Mouse (Mus musculus) right cerebral cortex, adult 18-20 months (tissue): ENCODE measurements at regions not wholly inside any gene's neighbourhood (a gene's known extent, or its start where the extent isn't known, plus 50 kb on each side); places are given as distances from the start of the nearest gene placed in this dataset.

ENCODE experiments used
- DNase-seq: peaks from one replicate; pipeline ENCODE4 v3.0.0; 2022; ENCODE audit warnings: mixed read lengths

DNA sequence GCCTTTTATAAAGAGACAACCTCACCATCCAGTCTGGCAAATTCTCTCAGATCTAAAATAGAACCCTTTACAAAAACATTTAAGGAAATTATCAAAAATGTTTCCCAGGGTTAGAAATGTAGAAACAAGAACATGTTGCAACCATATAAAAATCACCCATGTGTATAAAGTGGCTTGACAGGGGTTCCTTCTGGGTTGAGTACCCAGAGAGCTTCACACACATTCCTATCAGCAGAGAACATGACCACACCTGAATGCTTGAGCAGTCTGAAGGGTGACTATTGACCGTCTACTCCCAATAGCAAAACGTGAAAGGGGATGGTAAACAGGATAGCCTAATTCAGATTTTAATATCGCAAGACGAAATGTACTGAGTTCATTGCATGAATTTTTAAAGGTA is 57.8 kb upstream of the Zfand5 start:
- no peak for DNase-seq

DNA sequence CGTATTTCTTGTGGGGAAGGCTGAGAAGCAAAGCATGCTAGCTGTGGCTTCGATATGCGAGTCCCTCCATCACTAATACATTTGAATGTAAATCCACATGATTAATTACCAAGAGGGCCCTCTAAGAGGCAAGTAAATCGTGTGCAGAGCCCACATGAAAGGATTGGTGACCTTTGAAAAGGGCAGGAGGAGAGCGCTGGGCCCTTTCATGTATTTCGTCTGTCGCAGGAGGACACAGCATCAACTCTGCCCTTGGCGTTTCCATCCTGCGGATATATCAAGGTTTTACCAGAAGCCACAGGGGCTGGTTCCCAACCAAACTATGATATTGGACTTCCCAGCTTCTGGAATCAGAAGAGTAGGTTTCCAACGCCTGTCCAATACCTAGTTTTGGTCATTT is 78.6 kb upstream of the Zfand5 start:
- DNase-seq: no peak

DNA sequence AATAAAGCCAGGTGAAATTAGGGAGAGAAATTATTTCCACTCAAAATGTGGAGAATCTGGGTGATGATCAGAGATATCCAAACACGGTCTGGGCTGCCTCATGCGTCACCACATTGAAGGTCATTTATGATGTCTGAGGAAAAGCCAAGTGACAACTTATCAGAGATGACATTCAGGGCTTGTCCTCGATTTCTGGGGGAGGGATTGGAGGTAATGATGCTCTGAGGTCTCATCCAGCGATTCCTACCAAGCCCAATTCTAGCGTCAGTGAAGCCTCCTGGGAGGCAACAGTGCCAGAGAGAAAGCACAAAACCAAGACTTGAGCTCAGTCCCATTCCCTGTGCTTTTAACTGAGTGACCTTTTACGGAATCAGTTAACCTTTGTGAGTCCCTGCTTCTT is 79.5 kb upstream of the Zfand5 start:
- DNase-seq: no peak

DNA sequence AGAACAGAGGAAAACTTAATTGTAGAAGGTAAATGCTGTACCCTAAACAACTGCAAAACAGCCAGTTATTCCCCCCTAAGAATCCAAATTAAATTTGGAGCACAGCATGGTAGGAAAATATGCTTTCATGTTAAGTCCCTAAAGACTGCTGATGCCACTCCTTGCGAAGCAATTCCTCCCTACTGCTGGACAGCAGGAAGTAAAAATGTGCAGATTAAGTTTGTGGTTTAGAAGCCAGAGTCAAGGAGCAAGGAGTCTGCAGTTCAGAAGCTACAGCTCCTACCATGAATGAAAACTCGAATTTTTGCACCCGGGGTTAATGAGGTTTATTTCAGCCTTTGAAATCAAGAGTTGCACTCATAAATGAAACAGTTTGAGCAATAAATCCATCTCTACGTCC is 82.9 kb upstream of the Zfand5 start:
- DNase-seq: no peak

DNA sequence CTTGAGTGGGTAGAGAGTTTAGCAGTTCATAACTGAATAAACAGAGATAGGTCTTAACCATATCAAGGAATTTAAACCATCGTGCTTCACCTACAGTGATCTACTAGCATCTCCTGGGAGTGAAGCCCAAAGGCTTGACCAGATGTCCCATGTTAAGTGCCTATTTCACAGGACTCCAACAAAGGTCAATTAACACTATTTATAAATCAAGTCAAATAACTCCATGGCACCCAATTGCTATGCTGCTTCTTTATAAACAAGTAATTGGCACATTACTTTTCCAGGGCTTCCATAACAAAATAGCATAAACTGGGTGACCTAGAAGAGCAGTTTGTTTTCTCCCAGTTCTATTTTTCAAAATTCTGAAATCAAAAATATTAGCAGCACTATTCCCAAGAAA is 85.4 kb upstream of the Zfand5 start:
- DNase-seq: no peak

DNA sequence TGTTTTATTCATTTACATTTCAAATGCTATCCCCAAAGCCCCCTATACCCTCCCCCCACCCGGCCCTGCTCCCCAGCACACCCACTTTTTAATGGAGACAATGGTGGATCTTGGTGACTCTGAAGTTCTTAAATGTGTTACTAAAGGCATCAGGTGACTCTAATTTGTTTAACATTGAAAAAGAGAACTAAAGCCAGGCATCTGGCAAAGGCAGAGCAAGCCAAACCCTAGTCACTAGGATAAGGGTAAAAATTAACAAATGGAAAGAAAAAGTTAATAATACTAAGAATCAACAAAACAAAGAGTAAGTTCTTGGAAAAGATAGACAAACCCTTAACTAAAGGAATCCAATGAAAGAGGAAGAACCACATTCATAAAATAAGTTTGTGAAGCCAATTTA is 86.1 kb upstream of the Zfand5 start:
- DNase-seq: no peak

DNA sequence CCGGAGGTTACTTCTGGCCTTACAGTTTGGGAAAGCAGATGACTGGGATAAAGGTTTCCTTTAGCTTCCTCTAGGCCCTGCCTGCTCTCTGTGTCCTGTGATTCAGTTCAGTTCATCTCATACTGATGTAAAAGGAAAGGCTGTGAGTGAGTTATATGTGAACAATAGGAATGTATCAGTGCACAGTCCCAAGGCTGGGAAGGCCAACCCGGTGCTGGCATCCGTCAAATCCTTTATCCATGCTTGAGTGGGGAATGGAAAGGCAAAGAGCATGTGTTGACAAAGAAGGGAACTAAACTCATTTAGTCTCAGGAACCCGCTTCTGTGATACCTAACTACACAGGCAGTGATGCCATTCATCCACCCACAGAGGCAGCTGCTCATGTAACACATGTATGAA is 89.0 kb upstream of the Zfand5 start:
- DNase-seq: no peak

DNA sequence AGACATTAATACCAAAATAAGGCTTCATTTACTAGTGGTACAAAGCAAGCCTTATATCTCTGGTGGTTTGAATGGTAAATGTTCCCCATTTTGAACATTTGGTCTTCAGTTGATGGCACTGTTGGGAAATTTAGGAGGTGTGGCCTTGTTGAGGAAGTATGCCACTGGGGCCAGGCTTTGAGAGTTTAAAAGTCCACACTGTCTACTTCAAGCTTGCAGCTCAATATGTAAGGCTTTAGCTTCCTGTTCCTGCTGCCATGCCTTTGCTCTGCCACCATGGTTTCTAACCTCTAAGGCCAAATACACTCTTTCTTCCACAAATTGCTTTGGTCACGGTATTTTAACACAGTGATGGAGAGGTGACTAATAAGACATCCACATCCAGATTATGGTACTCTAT is 92.2 kb upstream of the Zfand5 start:
- DNase-seq: no peak

DNA sequence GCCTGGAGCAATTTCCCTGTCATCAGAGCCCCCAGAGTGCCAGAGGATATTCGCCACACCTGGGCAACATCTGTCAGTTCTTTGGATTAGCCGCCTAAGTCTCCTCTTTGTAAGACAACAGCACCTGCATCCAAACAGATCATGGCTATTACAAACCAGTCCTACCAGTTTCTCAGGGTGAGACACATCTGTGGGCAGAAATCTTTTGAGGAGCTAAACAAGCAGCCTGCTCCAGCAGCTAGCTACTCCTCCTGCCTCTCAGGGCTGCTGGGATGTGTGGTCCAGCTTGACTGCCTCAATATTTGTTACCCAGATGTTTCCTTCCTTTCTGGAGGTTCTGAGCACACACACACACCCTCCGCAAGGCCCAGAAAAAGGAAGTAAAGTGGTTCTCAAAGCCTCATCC is 96.6 kb upstream of the Zfand5 start:
- no peak for DNase-seq

DNA sequence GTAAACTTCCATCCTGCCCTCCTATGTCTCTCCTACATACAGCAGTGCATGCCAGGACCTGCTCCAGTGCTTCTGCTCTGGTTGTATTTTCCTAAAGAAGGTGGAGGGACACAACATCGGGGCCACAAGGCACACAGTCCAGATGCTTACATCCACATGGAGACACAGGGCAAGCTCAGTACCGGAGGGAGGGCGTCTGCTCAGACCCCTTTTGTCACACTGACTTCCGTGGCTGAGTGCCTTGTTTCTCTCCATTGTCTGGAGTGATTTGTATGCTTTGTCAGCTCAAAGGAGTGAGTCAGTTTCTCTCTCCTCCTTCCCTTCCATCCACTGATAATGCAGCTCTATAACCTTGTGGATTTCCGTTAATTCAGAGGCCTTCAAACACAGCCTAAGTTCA is 97.4 kb upstream of the Zfand5 start:
- DNase-seq: no peak

DNA sequence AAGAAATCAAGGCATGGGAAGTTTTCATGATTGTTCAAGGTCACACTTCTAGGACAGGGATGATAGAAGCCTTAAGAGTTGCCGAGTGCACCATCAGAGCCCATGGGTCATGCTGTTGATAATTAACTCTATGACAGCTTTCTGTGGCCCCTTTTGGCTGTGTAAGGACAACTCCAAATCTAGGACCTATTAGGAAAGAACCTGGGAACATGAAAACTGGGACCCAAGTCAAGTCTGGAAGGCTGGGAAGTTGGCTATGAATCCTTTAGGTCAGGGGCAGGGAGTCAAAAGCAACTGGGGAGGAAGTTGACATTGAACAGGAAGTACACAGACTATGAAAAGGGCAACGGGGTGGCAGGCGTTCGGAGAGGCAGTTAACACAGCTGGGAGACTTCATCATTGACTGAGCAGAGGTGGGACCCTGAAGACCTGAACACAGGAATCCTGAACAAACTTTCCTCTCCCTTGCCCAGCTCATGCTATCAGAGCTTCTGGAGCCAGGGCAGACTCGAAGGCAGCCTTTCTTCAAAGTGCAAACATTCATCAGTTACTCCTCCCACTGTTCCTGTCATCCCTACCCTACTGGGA is 98.1 kb upstream of the Zfand5 start:
- DNase-seq: no peak

DNA sequence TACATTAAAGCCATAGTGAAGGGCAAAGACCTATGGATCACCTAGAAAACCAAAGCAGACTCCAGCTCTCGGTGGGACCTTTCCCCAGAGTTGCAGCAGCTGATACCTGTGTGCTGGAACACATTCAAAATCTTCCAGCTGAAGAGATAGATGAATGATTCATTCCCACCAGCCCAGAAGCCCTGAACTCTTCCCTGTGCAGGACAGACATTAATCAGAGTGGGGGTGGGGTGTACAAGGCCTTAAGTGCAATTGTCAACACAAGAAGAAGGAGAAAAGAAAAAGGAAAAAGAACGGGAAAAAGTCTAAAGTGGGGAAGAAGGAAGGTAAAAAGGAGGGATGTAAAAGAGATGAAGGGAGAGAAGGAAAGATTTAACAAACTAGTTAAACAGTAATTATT is 100.9 kb upstream of the Zfand5 start:
- no peak for DNase-seq

DNA sequence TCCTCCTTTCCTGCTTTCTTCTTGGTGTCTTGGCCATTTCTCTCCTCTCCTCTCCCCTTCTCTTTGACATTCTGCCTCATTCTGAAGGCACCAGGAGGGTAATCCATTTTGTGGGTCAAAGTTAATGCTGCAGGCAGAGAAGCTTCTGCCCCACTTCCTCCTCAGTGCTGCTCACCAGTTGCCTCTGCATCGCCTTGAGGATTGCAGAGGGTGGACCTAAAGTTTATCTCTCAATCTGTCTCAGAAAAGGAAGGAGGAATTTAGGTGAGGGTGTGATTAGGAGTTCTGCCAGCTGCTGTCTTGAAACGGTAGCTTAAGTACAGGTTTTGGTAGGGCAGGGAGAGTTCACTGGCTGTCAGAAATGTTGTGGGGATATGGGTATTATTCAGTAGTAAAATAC is 101.3 kb upstream of the Zfand5 start:
- DNase-seq: no peak

DNA sequence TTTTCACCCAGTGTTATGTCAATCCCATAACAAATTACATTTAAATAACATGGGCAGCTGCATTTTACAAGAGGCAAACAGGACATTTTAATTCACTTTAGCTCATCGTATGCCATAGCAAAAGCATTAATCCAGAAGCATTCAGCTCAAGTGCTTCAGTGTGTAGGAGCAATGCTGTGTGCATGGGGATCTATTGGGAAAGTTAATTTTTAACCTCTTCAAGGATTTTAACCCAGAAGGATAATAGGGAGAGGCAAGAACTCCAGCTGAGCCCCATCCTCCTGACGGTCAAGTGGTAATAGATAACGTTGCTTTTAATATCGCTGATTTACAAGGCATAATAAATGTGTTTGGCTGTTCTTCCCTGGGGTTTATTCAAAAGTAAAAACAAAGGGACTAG is 105.1 kb upstream of the Zfand5 start:
- DNase-seq: no peak

DNA sequence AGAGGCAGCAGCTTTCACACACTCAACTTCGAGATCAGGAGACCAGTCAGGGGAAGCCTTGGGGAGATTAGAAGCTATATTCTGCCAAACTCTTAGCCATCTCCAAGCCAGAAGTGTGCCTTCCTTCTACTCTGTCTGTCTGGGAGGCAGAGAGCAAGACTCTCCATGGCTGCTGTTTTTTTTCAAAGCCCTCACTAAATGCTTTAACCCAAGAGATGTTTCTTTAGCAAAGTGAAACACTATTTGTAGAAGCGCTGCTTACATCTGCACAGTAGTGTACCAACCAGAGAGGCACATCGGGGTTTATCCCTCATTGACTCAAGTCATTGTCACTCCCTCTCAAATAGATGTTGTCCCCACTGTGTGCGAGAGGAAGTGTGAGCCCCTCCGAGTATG is 105.6 kb upstream of the Zfand5 start:
- DNase-seq: no peak

DNA sequence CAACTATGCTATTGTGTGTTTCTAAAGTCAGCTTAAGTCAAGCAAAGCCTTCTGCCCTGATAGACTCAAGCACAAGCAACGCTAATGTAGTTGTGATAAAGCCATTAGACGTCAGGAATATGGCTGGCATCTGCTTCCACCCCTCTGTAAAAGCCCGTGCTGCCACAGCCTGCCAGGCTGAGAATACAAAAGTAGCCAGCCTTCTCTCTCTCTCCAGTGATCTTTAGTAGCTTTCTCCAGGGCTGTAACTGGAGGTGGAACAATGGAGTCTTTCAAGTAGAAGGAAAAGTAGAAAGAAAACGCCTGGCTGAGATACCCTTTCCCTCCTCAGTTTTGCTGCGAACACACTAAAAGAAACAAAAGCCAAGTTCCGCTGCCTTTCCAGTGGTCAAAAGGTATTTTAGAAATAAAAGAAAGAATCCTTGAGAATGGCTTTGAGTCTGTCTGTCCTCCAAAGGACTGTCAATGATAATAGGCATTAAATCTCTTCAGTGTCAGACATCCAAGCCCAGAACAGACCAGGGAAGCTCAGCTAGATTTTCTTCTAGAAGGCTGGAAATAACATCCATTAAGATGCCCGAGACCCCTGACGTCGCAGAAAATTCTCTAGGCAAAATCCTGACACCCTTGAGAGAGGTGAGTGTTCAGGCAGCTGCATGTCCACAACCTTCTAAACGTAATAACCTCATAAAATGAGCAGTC is 106.2 kb upstream of the Zfand5 start:
- DNase-seq: no peak

DNA sequence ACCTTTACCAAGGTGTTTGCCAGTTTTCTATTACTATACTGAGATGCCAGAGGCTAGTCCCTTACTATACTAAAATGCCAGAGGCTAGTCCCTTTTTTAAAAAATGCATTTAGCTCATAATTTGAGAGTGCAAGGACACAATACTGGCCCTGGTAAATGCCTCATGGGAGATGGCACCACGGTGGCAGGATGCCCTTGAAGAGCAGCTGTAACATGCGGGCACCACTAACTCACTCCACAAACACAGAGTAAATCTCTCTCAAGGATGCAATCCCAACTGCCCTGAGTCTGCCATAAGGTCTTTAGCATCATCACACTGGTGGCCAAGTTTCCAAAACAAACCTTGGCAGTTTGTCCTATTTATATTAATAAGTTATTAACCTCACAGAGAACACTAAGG is 108.1 kb upstream of the Zfand5 start:
- DNase-seq: no peak

DNA sequence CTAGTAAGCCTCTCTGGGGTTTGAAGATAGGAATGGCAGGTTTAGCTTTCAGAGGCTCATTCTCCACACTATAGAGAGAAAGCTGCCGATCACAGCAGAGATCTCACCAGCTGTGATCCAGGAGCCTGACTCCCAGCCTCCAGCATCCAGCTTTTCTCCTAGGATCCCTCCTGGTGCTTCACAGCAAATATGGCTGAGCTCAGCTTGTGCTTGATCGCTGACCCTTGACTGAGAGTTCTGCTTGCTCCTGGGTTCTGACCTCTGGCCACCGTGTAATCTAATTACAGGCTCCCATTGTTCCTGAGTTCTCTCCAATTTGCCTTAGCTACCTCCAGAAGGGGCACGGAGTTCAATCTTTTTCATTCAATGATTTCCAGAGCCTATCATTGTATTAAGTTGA is 111.1 kb upstream of the Zfand5 start:
- no peak for DNase-seq

DNA sequence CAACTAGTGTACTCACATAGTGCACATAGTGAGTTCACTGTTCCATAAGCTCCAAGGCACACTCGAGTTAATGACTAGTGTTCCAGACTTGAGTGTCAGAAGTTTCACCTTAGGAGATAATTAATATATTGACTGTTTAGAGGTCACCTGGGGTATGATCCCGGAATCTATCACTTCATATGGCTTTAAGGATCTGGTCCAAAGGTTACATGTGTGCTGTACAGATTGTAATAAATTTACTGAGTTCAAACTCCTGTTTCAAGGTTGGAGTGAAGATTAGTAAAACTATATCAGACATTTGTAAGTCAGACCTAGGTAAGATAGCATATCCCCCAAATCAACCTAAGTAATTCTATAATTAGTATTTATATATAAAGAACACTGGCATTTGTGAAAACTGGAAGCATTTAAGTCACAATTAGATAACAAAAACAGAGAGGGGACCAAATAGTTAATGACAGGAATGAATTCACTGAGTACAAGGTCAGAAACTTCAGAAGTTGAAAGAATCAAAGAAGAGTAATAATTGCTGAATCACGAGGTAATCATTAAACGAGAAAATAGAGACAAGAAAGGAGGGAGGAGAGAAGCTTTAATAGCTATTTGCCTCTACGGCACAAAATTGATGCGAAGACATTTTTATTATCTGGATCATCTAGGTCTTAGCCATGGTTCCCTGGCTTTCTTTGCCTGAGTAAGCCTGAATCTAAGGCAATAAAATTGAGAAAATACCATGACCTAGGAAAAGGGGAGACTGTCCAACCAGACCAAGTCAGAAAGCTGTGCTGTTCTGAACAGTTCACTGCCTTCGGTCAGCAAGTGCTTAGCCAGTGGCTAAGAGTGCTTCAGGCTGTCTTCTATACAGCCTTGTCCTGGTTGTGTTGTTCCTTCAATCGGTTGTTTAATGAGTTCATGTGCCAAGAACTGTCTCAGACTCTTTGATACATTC is 112.6 kb upstream of the Zfand5 start:
- no peak for DNase-seq

DNA sequence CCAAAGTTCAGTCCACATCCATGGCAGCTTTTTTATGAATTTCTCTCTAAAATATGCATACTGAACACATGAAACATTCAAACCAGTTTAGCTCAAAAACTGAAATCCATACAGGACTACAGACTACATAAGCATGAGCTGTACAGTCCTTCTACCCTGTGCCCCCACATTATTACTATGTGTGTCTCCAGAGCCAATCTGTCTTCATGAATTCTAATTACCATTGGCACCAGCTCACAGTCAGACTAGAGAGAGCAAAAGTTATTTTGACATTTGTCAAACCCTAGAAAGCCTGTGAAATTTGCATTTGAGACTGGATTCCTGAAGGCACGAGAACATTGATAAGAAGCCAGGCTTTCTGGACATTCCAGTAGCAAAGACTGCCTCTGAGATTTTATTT is 117.9 kb upstream of the Zfand5 start:
- DNase-seq: no peak

DNA sequence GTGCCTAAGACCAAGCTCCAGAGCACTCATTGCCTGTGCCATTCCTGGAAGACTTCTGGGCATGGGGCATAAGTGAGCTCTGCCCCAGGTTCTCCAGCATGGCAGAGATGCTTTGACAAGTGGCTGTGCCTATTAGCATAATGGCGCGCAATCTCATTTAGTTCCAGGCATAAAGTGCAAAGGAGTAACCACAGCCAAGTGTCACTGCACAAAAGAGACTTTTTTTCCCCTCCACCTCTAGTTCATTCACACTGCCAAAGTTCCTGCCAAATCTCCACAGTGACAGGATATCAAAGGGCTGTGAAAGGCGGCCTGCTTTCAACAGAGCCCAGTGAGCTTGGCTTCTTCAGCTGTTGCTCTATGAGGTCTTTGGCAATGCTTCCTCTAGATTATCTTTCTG is 120.1 kb upstream of the Zfand5 start:
- peak; percentile 27 for DNase-seq

DNA sequence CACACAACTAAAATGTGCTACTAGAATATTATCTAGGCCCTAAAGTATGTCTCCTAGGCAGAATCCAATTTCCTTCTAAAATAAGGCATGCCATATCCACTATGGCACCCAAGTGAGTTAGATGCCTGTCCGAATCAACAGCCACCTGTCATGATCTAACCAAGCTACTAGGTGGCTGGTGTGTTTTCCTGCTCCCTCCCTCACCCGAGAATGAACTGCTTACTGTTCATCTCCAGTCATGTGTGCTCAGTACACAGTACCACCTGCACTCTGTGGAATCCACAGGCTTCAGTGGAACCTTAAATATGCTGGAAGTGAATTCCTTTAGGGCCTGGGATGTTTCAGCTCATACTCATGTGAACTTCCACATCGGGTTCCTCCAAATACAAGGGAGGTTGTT is 121.2 kb upstream of the Zfand5 start:
- DNase-seq: no peak

DNA sequence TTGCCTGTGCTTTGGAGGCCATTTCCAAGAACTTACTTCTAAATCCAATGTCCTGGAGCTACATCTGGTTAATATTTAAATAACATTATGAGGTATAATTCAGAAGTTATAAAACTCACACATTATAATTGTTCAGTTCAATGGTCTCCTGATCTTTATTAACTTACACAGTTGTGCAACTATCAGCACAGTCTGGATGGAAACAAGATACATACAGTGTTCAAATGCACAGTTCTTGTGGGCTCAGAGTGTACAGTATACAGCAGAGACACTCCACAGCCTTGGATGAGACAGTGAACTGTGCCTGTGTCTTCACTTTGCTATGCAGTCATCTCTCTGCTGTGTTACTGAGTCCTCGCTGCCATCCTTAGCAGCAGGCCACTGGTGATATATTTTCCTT is 121.8 kb upstream of the Zfand5 start:
- no peak for DNase-seq

DNA sequence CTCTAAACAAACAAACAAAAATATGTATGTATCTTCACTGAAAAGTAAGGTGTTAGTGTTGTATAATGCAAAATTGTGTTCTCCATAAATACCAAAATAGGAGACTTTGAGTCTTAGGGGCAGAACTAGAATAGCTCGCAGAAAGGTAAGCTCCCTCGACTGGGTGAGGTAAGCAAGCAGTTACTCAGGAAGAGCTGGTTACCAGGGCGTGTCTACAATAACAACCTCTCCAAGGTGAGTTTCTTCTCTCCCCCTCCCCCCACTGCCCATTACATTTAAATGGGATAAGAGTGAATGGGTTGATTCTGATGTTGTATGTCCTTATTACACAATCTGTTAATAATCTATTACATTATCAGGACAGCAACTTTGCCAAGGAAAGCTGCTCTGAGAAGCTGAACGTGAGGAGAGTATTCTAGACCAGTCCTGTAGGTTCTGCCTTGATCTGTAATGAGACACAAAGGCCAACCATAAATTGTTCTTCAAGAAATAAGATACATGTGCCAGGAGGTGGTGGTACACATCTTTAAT is 125.2 kb upstream of the Zfand5 start:
- no peak for DNase-seq
